14 mouse cellular contexts compared by ENCODE assay signal in genomic region chr7:98541564-98541963, GRCm38 (mm10). TPM values are rescaled to one million over a fixed set of nuclear protein-coding genes. Genes with fewer than 3 reads are reported as not detected.
A peak's percentile ranks its signal among the peaks of the same experiment; 100 is the strongest.
DNase-seq lines count a peak whose midpoint lies in the region; ATAC-seq and TF ChIP-seq lines count a peak whose summit lies in the region.
"Had no signal": no experiment of that assay in that cellular context is flagged by ENCODE, and none has a peak within 500 bp of the region (broad histone marks: within the 10 kb centered on the region; RNA-seq: fewer than 3 reads in every experiment).

No protein-coding gene starts in this region.

- WGBS in kidney, embryonic 16.5 days: 91% methylated on average over 5 of the region's 5 CpGs
- WGBS in embryonic facial prominence, embryonic 13.5 days: 91% methylated on average over 5 of the region's 5 CpGs
- WGBS in limb, embryonic 10.5 days: 87% methylated on average over 5 of the region's 5 CpGs

- no peaks in the 10 kb centered on the region for H3K79me2 ChIP-seq in myocyte (ENCODE audit: control insufficient read depth, insufficient read depth)

- H3K27me3 ChIP-seq in kidney, embryonic 16.5 days (ENCODE audit: insufficient read depth, low read length): no peaks in the 10 kb centered on the region
- H3K27me3 ChIP-seq in embryonic facial prominence, embryonic 13.5 days: no peaks in the 10 kb centered on the region
- H3K27me3 ChIP-seq in limb, embryonic 10.5 days (ENCODE audit: low read depth, poor library complexity, severe bottlenecking): no peaks in the 10 kb centered on the region
- H3K27me3 ChIP-seq in myocyte (ENCODE audit: control insufficient read depth, insufficient read depth, insufficient read length): no peaks in the 10 kb centered on the region
- H3K27me3 ChIP-seq: hindbrain, embryonic 12.5 days; liver, embryonic 13.5 days had no signal

- H3K36me3 ChIP-seq in kidney, embryonic 16.5 days (ENCODE audit: insufficient read depth, low read length): no peaks in the 10 kb centered on the region
- H3K36me3 ChIP-seq in embryonic facial prominence, embryonic 13.5 days: no peaks in the 10 kb centered on the region
- no peaks in the 10 kb centered on the region for H3K36me3 ChIP-seq in limb, embryonic 10.5 days
- no peaks in the 10 kb centered on the region for H3K36me3 ChIP-seq in myocyte (ENCODE audit: control insufficient read depth, insufficient read depth)
- H3K36me3 ChIP-seq: hindbrain, embryonic 12.5 days; liver, embryonic 13.5 days had no signal

- H3K4me1 ChIP-seq in kidney, embryonic 16.5 days (ENCODE audit: insufficient read depth, low read length): peaks cover 16% of the 10 kb centered on the region
- peaks cover 48% of the 10 kb centered on the region for H3K4me1 ChIP-seq in embryonic facial prominence, embryonic 13.5 days
- H3K4me1 ChIP-seq in limb, embryonic 10.5 days: peaks cover 51% of the 10 kb centered on the region
- H3K4me1 ChIP-seq: liver, embryonic 13.5 days had no signal

- H3K9me3 ChIP-seq in kidney, embryonic 16.5 days (ENCODE audit: low read length): no peaks in the 10 kb centered on the region
- no peaks in the 10 kb centered on the region for H3K9me3 ChIP-seq in embryonic facial prominence, embryonic 13.5 days
- H3K9me3 ChIP-seq in limb, embryonic 10.5 days (replicated peaks): no peaks in the 10 kb centered on the region
- H3K9me3 ChIP-seq: hindbrain, embryonic 12.5 days; liver, embryonic 13.5 days had no signal

- H3K4me3 ChIP-seq in kidney, embryonic 16.5 days (ENCODE audit: low read length): no peak overlapping the region
- H3K4me3 ChIP-seq in embryonic facial prominence, embryonic 13.5 days: no peak overlapping the region
- H3K4me3 ChIP-seq in limb, embryonic 10.5 days: no peak overlapping the region
- no peak overlapping the region for H3K4me3 ChIP-seq in myocyte
- H3K4me3 ChIP-seq: hindbrain, embryonic 12.5 days; liver, embryonic 13.5 days had no signal

- no peak overlapping the region for H3K9ac ChIP-seq in kidney, embryonic 16.5 days (replicated peaks; ENCODE audit: low read length)
- H3K9ac ChIP-seq in embryonic facial prominence, embryonic 13.5 days: no peak overlapping the region
- H3K9ac ChIP-seq: hindbrain, embryonic 12.5 days; liver, embryonic 13.5 days had no signal

- no peak overlapping the region for H3K4me2 ChIP-seq in kidney, embryonic 16.5 days (replicated peaks; ENCODE audit: low read depth, low read length)
- no peak overlapping the region for H3K4me2 ChIP-seq in embryonic facial prominence, embryonic 13.5 days
- H3K4me2 ChIP-seq in myocyte (ENCODE audit: low read depth): peak overlapping the region; percentile 30
- H3K4me2 ChIP-seq: hindbrain, embryonic 12.5 days; liver, embryonic 13.5 days had no signal

- ATAC-seq in kidney, embryonic 16.5 days (ENCODE audit: low FRiP score, low TSS enrichment): no peak
- ATAC-seq in embryonic facial prominence, embryonic 13.5 days (ENCODE audit: insufficient number of reproducible peaks, insufficient read depth, low FRiP score, low TSS enrichment, low read depth): no peak
- no peak for ATAC-seq in megakaryocyte-erythroid progenitor cell, adult 5-6 weeks (replicated peaks; ENCODE audit: low FRiP score, low TSS enrichment, poor library complexity, severe bottlenecking)

- no peak overlapping the region for H3ac ChIP-seq in myocyte (ENCODE audit: control insufficient read depth, insufficient read length)

- no peak for TF ChIP-seq POLR2A in myocyte (IDR thresholded peaks at IDR 0.05; ENCODE audit: insufficient read length, low read depth)

- no peak overlapping the region for H3K27ac ChIP-seq in kidney, embryonic 16.5 days (ENCODE audit: low read length)
- H3K27ac ChIP-seq in embryonic facial prominence, embryonic 13.5 days: peak overlapping the region; percentile 11; the same call in 1 of the 2 replicates
- peak overlapping the region; percentile 71 for H3K27ac ChIP-seq in limb, embryonic 10.5 days
- H3K27ac ChIP-seq: hindbrain, embryonic 12.5 days; liver, embryonic 13.5 days had no signal

- DNase-seq in kidney, adult 8-10 months: peak; percentile 47 to 54
- DNase-seq in limb, embryonic 10.5 days (ENCODE audit: low spot score): no peak
- no peak for DNase-seq in right cerebral cortex, postnatal 14 days
- no peak for DNase-seq in left cerebral cortex, adult 9 months (ENCODE audit: low spot score in 2 of 2)
- DNase-seq: cerebellum, postnatal 10 days; gastrocnemius, postnatal 10 days; liver, embryonic 13.5 days; right cerebral cortex, postnatal 25 days; thymus, postnatal 36 days had no signal

TF ChIP-seq in myocyte, 11 proteins besides CTCF, POLR2A, EP300 and RAD21:
- TF ChIP-seq REST (IDR thresholded peaks at IDR 0.05; ENCODE audit: insufficient read depth, insufficient read length) (no peak), MYOD1 (IDR thresholded peaks at IDR 0.05; ENCODE audit: control insufficient read depth in 1 of 3, insufficient read length in 2 of 3, low read depth in 2 of 3) (no peak), POLR2AphosphoS2 (IDR thresholded peaks at IDR 0.05; ENCODE audit: insufficient read length, low read depth) (no peak), E2F4 (IDR thresholded peaks at IDR 0.05; ENCODE audit: insufficient read depth) (no peak), TCF3 (IDR thresholded peaks at IDR 0.05; ENCODE audit: insufficient read length, low read depth) (no peak), MAX (IDR thresholded peaks at IDR 0.05; ENCODE audit: low read depth) (no peak), SRF (IDR thresholded peaks at IDR 0.05; ENCODE audit: control insufficient read depth, insufficient read length, low read depth) (no peak), CEBPB (IDR thresholded peaks at IDR 0.05; ENCODE audit: insufficient read depth, poor library complexity, severe bottlenecking) (no peak), MYOG (IDR thresholded peaks at IDR 0.05; ENCODE audit: control insufficient read depth in 1 of 3, insufficient read depth in 1 of 3, insufficient read length in 2 of 3, low read depth in 2 of 3) (no peak), USF1 (IDR thresholded peaks at IDR 0.05; ENCODE audit: low read depth) (no peak), TCF12 (IDR thresholded peaks at IDR 0.05; ENCODE audit: insufficient read depth, poor library complexity, severe bottlenecking) (no peak)

RNA-seq across cellular contexts. Expression of gene Lrrc32, which starts 52.5 kb away (rescaled TPM):
- polyA plus RNA-seq in kidney, embryonic 16.5 days (2015; fragmentation: Nextera tagmentation; extraction: Ambion mirVana): 15.3 and 17.9 TPM in 2 replicates
- polyA plus RNA-seq in embryonic facial prominence, embryonic 13.5 days (2015; fragmentation: Nextera tagmentation; extraction: Ambion mirVana): 3.9 and 4.0 TPM in 2 replicates
- polyA plus RNA-seq in limb, embryonic 10.5 days (2016; fragmentation: Nextera tagmentation; extraction: Ambion mirVana): 2.8 and 3.6 TPM in 2 replicates
- polyA plus RNA-seq in myocyte (2012; fragmentation: generic; extraction: Trizol): 0.22 TPM
- not detected in 2 replicates for total RNA-seq in megakaryocyte-erythroid progenitor cell, adult 5-6 weeks (2014; fragmentation: Nextera tagmentation)
- not detected in 2 replicates for total RNA-seq in megakaryocyte-erythroid progenitor cell, adult 5-6 weeks (2017)

Comparison
In these comparisons a context has a peak if more than half of its experiments do, and no peak if none do; other contexts are left out.
1. DNase-seq: peak in kidney, adult 8-10 months (2 of 2); none in limb, embryonic 10.5 days (single experiment), right cerebral cortex, postnatal 14 days (single experiment) and left cerebral cortex, adult 9 months (0 of 2).